Mouse (Mus musculus): ENCODE results near the gene Hnrnpc. TPM values are rescaled to one million over a fixed set of nuclear protein-coding genes. Genes with fewer than 3 reads are reported as not detected.
A peak's percentile ranks its signal among the peaks of the same experiment; 100 is the strongest.

Gene Hnrnpc
- total and polyA plus RNA-seq, 3 experiments, result 274 to 813 (median 370) TPM

DNA sequence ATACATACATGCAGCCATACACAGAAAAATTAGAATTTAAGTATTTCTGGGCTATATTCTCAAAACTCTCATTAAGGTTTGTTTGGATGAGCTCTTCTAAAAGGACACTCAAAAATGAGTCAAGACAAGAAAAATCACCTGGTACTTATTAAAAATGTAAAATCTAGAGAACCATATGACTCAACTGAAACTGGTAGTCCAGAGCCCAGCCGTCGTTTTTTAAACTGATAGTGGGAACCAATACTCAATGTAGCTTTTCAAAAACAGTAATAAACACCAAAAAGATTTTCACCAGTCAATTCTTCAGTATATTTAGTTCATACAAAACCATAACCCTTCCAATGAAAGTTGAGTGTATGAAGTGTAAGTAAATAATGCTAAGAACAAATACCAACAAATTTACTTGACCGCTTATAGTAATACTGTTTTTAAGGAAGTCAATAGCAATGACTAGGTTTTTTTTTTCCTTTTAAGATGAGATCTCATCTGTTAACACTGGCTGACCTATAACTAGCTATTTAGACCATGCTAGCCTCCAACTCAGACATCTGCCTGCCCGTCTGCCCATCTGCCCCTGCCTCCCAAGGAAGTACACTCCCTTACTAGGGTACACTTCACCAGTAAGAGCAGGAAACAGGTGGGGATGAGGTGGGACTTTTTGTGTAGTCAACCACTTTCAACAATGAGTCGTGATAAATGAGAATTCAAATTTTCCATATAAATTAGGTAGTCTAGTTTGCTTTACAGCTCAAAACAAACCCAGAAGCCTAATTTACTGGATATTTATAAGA is 3.5 kb downstream of the Hnrnpc start:
- H3K36me3 ChIP-seq (replicated peaks in 1 of 2; ENCODE audit: control insufficient read depth in 1 of 2, insufficient read depth in 1 of 2, low read length in 1 of 2), result peaks cover 15 to 35% of the 10 kb centered on the region in 2 experiments
- H3K9me3 ChIP-seq (replicated peaks; ENCODE audit: low read length), result no peaks in the 10 kb centered on the region
- TF ChIP-seq MXI1 (IDR thresholded peaks at IDR 0.05; ENCODE audit: low read depth, low read length) (peak; percentile 39; the same call in 1 of the 2 replicates), RAD21 (IDR thresholded peaks at IDR 0.05; ENCODE audit: low read depth, low read length) (no peak), E2F4 (IDR thresholded peaks at IDR 0.05; ENCODE audit: insufficient replicate concordance, low read depth, low read length) (no peak), ZNF384 (IDR thresholded peaks at IDR 0.05; ENCODE audit: low read depth, low read length) (peak; percentile 76), ETS1 (conservative IDR thresholded peaks at IDR 0.05; ENCODE audit: low read depth, low read length) (peak; percentile 68), MEF2A (IDR thresholded peaks at IDR 0.05; ENCODE audit: borderline replicate concordance, low read depth, low read length) (peak; percentile 62; the same call in 1 of the 2 replicates), KAT2A (IDR thresholded peaks at IDR 0.05; ENCODE audit: insufficient replicate concordance, low read length) (no peak), JUN (IDR thresholded peaks at IDR 0.05; ENCODE audit: insufficient read depth, low read depth, low read length) (peak; percentile 90), HCFC1 (IDR thresholded peaks at IDR 0.05; ENCODE audit: low read depth, low read length) (no peak), EP300 (IDR thresholded peaks at IDR 0.05; ENCODE audit: low read length) (peak; percentile 97), BHLHE40 (IDR thresholded peaks at IDR 0.05; ENCODE audit: low read depth, low read length) (peak; percentile 39; the same call in 1 of the 2 replicates), SIN3A (IDR thresholded peaks at IDR 0.05; ENCODE audit: low read length) (peak; percentile 79), CHD1 (IDR thresholded peaks at IDR 0.05; ENCODE audit: low read depth, low read length) (no peak), ZMIZ1 (IDR thresholded peaks at IDR 0.05; ENCODE audit: low read depth, low read length) (no peak), PAX5 (IDR thresholded peaks at IDR 0.05; ENCODE audit: low read length) (no peak), JUND (conservative IDR thresholded peaks at IDR 0.05; ENCODE audit: low read depth, low read length) (peak; percentile 96), TBP (conservative IDR thresholded peaks at IDR 0.05; ENCODE audit: low read depth, low read length) (no peak), RCOR1 (conservative IDR thresholded peaks at IDR 0.05; ENCODE audit: low read depth, low read length) (peak; percentile 95; the same call in 1 of the 2 replicates), MAFK (IDR thresholded peaks at IDR 0.05; ENCODE audit: insufficient replicate concordance, low read length) (peak; percentile 16; the same call in 1 of the 2 replicates), IRF4 (IDR thresholded peaks at IDR 0.05; ENCODE audit: low read depth, low read length) (peak; percentile 98), ELF1 (IDR thresholded peaks at IDR 0.05; ENCODE audit: low read depth, low read length) (no peak), GABPA (IDR thresholded peaks at IDR 0.05; ENCODE audit: insufficient replicate concordance, low read depth, low read length) (no peak), TCF12 (IDR thresholded peaks at IDR 0.05; ENCODE audit: low read depth, low read length) (no peak), MYC (IDR thresholded peaks at IDR 0.05; ENCODE audit: low read depth, low read length) (no peak)
- peak overlapping the region; percentile 48 for H3K9ac ChIP-seq (ENCODE audit: insufficient read depth, low read depth)
- H3K27ac ChIP-seq (ENCODE audit: insufficient read depth, low read depth), result peak overlapping the region; percentile 95
- peak overlapping the region; percentile 31 to 59 (median 43) for H3K4me3 ChIP-seq (replicated peaks in 1 of 3; ENCODE audit: low read depth in 2 of 3, low read length in 2 of 3, poor library complexity in 1 of 3)
- peaks cover 0 to 45% of the 10 kb centered on the region in 2 experiments; a peak in 3 of 4 replicates for H3K4me1 ChIP-seq (ENCODE audit: control insufficient read depth in 1 of 2, insufficient read depth in 2 of 2)
- dilution Hi-C loops (cut with MboI; ENCODE audit: extremely low pct_ligation_motif_present, extremely low pct_unique_long_range_greater_than_20kb, low sequenced_read_pairs), result no loop called here
- in situ Hi-C loops (cut with MboI; ENCODE audit: low pct_ligation_motif_present, low pct_unique_long_range_greater_than_20kb, low sequenced_read_pairs), result no loop called here
- peaks cover 70% of the 10 kb centered on the region for H3K79me2 ChIP-seq (replicated peaks; ENCODE audit: control insufficient read depth, extremely low read depth, insufficient read depth, poor library complexity, severe bottlenecking)
- H3K4me2 ChIP-seq (ENCODE audit: insufficient read depth, low read depth, poor library complexity, severe bottlenecking), result peak overlapping the region; percentile 100
- peak; percentile 57 for DNase-seq (ENCODE audit: extremely low read depth)
- no peaks in the 10 kb centered on the region for H3K27me3 ChIP-seq (replicated peaks)

All from CH12.LX (cell line).